Mouse (Mus musculus): ENCODE data around the gene Id4. TPM values are rescaled to one million over a fixed set of nuclear protein-coding genes. Genes with fewer than 3 reads are reported as not detected.

The Id4 gene
- total RNA-seq, 2 experiments from 2014 or later: 20.2 to 27.1 TPM

GRCm38 (mm10) chr13:48284918-48285693 is 24.1 kb downstream of the Id4 start:
- intact Hi-C loops (cut with DNase I): no loop called here
- DNase-seq (ENCODE audit: extremely low spot score in 1 of 2, low spot score in 2 of 2): no peak

GRCm38 (mm10) chr13:48290427-48290826 is 29.4 kb downstream of the Id4 start:
- intact Hi-C loops (cut with DNase I): no loop called here
- no peak for DNase-seq (ENCODE audit: extremely low spot score in 1 of 2, low spot score in 2 of 2)

DNA sequence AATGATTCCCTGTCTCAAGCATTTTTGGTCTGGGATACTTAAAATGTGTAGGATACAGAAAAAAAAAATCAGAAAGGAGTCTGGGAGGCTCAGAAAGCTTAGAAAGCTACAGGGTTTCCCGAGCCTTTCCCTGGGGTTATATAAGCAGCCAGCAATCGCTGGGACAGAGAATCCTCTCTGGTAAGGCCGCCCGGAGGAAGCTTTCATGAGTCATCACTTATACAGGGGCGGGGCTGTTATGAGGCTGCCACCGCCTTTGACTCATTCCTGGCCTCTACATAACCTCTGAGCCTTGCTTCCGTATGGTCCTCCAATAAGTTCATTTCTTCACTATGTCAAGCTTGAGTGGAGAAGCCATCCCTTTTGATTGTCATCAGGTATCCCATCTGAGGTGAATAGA is 53.5 kb downstream of the Id4 start:
- intact Hi-C loops (cut with DNase I): no loop called here
- no peak for DNase-seq (ENCODE audit: extremely low spot score in 1 of 2, low spot score in 2 of 2)

Measured in left cerebral cortex, postnatal 10 days (tissue).